Mouse (Mus musculus) hematopoietic stem cell, adult 5-6 weeks (primary cell): ENCODE measurements at regions not wholly inside any gene's neighbourhood (a gene's known extent, or its start where the extent isn't known, plus 50 kb on each side); places are given as distances from the start of the nearest gene placed in this dataset.

Experiments
- ATAC-seq, 2 experiments: fragments of 125-278 bp in 1 of 2; replicated peaks in 1 of 2; 2 replicates each; pipeline ENCODE4 v1.8.0; 2016 to 2017; ENCODE audit warnings: inconsistent platforms in 2 of 2, mild to moderate bottlenecking in 2 of 2, moderate number of reproducible peaks in 2 of 2, low read depth in 1 of 2, moderate TSS enrichment in 1 of 2; ENCODE audit not compliant: low FRiP score in 2 of 2, poor library complexity in 2 of 2, severe bottlenecking in 2 of 2, insufficient read depth in 1 of 2, low TSS enrichment in 1 of 2

- no peak for ATAC-seq
Measured at GRCm38 (mm10) chr13:39835302-39835701, 525.9 kb downstream of the Ofcc1 start.

GRCm38 (mm10) chr13:39834521-39835245 is 526.6 kb downstream of the Ofcc1 start:
- no peak for ATAC-seq

- ATAC-seq = peak; percentile 85 to 93
Measured at GRCm38 (mm10) chr13:39823965-39824555, 537.2 kb downstream of the Ofcc1 start.

- no peak for ATAC-seq
Measured at GRCm38 (mm10) chr13:39823346-39823954, 537.8 kb downstream of the Ofcc1 start.

GRCm38 (mm10) chr13:39774554-39774953 is 586.7 kb downstream of the Ofcc1 start:
- ATAC-seq = peak in 1 of 2 experiments; percentile 62; a peak in 2 of 4 replicates

GRCm38 (mm10) chr13:39774111-39774510 is 587.1 kb downstream of the Ofcc1 start:
- no peak for ATAC-seq

- ATAC-seq = peak; percentile 77 to 79
Measured at GRCm38 (mm10) chr13:39769228-39769627, 592.0 kb downstream of the Ofcc1 start.

GRCm38 (mm10) chr13:39766897-39767296 is 594.4 kb downstream of the Ofcc1 start:
- ATAC-seq = peak; percentile 72 to 88
